Mouse (Mus musculus): Measurements from ENCODE around the gene Rhoj.

DNA sequence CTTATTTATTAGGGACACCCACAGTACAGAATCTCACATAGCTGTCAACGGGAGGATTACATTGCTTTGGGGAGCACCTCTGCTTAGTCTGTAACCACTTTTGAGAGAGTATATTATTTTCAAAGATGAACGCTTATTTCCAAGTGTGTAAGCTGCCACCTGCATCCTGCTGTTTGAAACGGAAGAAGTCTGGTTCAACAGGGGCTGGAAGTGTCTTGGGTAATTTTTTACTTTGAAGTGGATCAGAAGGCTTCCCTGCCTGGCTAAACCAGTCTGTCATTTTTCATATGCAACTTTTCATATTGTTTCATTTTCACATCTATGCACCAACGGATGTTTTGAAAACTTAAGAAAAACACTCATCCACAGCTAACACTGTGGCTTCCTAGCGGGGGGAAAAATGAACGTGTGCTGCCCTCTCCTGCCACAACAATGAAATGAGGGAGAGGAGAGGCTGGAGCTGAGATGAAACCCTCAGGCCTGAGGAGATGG lies 141.4 kb downstream of the Rhoj start:
- TF ChIP-seq CTCF (conservative IDR thresholded peaks at IDR 0.05; ENCODE audit: low read length) (no peak), NANOG (IDR thresholded peaks at IDR 0.05; ENCODE audit: borderline replicate concordance, low read length) (no peak)

Data from E14TG2a.4 (cell line).